Mouse (Mus musculus) splenic B cell, adult 2 months (primary cell): Measurements from ENCODE around the gene Glrx.
"Not testable (repeated sequence)": the region's sequence is repeated elsewhere in the genome, so short reads cannot be mapped to it uniquely, and the experiment has no call there.

Experiments
- DNase-seq: peaks from one replicate; pipeline ENCODE4 v3.0.0-alpha.2; 2011; ENCODE audit warnings: low read depth, low spot score
- H3K27me3 ChIP-seq: 2 replicates; pipeline ENCODE4 v1.6.1; 2012; ENCODE audit warnings: mild to moderate bottlenecking, low read length, moderate library complexity, mixed read lengths; ENCODE audit not compliant: control insufficient read depth, poor library complexity, insufficient read depth, severe bottlenecking
- H3K36me3 ChIP-seq: 2 replicates; pipeline ENCODE4 v1.6.1; 2012; ENCODE audit warnings: mild to moderate bottlenecking, low read length, moderate library complexity, mixed read lengths; ENCODE audit not compliant: control insufficient read depth, poor library complexity, insufficient read depth, severe bottlenecking

Glrx gene

DNA sequence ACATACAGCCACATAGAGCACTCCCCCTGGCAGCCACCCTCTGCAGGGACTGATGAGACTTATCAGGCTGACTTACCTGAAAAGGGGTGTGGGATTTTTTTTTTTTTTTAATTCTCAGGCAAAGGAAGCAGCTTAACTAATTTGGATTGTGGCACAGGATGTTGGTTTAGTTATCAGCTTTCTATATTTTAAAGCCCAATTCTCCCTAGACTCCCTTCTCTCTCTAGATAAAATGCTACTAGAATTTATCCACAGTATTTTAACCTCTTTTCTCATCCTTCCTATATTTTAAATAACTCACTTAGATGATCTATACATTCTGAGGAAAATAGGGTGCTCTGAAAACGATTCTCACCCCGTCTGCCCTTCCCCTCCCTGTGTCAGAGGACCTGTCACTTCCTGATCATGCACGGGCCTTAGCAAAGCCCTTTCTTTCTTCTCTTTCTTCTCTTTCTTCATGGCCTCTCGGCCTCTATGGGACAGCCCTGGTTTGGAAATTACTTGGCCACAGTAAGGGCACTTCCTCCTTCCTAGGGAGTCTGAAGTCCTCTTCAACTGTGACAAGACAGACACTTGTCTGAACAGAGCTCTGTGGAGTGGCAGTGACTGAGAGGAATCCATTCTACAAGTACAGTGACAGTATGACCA, 6.0 kb downstream of the Glrx start:
- Histone ChIP-seq H3K27me3 (no peaks in the 10 kb centered on the region), H3K36me3 (no peaks in the 10 kb centered on the region)
- peak; percentile 27 for DNase-seq

GRCm38 (mm10) chr13:75847027-75847426, 7.4 kb downstream of the Glrx start:
- DNase-seq: no peak
- Histone ChIP-seq H3K27me3 (no peaks in the 10 kb centered on the region), H3K36me3 (no peaks in the 10 kb centered on the region)

DNA sequence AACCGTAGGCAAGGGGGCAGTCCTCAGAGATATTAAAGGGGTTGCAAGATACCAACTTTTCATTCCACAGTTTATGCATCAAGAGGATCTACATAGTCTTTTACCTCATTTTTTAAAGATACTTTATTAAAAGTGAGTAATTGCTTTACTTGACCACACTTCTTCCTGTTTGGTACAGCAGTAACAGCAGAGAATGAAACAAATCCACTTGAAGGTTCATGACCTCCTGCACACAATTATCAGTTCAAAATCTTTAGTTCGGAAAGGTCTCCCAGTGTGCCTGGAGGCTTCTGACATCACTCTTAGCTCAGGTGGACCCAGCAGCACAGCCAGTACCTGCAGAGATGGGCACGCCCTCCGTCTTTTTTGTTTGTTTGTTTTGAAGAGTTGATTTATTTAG, 12.4 kb downstream of the Glrx start:
- Histone ChIP-seq H3K27me3 (no peaks in the 10 kb centered on the region), H3K36me3 (no peaks in the 10 kb centered on the region)
- DNase-seq: no peak

DNA sequence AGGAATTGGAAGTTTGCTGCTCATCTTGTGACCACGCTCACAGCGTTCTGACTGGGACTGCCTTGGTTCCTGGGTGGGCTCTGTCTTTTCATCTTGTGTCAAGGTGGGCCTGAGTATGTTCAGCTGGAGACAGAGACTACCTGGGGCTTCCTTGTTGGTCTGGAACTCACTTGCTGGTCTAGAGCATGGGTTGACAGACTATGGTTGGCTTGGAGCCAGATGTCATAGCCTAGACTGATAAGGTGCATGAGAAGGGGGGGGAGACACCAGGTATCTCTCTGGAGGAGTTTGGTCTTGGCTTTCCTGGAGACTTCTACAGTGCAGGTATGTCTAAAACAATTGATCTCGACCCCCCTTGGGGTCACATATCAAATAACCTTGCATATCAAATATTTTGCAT, 13.4 kb downstream of the Glrx start:
- no peaks in the 10 kb centered on the region for H3K36me3 ChIP-seq
- no peak for DNase-seq
- H3K27me3 ChIP-seq: no peaks in the 10 kb centered on the region

DNA sequence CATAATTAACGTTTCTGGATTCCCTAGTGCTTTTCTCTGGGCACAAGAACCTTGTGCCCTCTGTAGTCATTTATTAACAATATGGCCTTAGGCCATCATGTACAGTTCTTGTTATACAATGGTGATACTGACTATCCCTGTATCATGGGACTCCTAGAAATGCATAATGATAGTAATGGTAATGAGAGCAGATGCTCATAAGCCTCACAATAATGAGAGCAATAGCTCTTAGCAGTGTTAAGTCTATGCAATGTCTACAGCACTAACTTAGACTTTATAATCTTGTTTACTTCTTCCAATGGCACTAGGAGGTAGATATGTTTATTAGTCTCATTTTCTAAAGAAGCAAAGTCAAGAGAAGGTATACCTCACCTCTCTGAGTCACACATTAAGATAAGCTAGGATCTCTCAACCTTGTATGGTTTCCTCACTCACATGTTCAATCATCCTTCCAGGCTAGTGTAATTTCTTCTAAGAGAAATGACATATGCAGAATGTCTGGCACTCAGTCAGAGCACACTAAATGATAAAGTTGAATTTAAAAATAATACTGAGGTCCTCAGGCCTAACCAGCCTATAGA, 19.7 kb downstream of the Glrx start:
- DNase-seq: no peak
- H3K27me3 ChIP-seq: no peaks in the 10 kb centered on the region
- no peaks in the 10 kb centered on the region for H3K36me3 ChIP-seq

DNA sequence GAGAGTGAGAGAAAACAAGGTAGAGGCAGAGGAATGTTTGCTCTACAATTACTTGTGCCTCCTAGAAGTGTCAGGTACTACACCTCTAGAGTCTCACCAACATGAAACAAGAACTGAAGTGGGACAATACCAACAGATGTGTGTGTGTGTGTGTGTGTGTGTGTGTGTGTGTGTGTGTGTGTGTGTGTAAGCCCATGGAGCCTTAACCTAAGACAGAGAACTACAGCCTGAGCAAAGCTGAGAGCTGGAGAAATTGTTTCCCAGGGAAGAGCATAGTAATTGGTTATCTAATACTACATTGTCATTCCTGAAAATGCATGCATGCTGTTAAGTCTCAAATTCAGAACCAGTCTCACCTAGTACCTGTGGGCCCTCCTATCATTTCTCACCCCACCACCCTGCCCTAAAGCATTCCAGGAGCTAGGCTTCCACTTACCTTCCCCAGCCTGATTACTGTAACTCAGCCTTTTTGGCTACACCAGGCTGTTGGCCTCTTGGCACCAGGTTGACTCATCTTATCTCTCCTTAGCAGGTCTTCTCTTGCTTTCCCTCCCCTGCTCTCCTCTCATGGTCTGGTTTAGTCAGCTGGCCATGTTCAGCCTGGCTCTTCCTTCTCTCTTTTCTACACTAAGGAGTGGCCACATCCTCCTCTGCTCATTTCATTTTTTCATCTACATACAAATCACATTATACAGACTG, 26.0 kb downstream of the Glrx start:
- H3K36me3 ChIP-seq: no peaks in the 10 kb centered on the region
- DNase-seq: no peak
- no peaks in the 10 kb centered on the region for H3K27me3 ChIP-seq

DNA sequence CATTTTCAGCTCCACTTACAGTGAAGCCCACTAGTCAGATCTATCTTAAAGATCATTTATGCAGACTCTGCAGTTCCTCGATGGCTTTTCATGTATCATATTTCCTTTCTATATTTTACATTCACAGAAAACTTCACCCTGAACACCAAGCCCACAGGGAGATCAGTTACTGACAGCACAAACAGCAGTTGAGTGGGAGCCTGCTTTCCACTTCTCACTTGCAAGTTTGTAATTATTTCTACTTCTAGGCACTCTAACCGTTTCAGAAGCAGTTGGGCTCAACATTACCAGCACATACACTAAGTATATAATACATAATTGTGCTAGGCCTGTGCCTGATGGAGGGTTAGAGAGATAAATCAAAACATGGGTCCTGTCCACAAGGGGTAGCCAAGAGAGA, 28.2 kb downstream of the Glrx start:
- no peaks in the 10 kb centered on the region for H3K36me3 ChIP-seq
- no peaks in the 10 kb centered on the region for H3K27me3 ChIP-seq
- no peak for DNase-seq

DNA sequence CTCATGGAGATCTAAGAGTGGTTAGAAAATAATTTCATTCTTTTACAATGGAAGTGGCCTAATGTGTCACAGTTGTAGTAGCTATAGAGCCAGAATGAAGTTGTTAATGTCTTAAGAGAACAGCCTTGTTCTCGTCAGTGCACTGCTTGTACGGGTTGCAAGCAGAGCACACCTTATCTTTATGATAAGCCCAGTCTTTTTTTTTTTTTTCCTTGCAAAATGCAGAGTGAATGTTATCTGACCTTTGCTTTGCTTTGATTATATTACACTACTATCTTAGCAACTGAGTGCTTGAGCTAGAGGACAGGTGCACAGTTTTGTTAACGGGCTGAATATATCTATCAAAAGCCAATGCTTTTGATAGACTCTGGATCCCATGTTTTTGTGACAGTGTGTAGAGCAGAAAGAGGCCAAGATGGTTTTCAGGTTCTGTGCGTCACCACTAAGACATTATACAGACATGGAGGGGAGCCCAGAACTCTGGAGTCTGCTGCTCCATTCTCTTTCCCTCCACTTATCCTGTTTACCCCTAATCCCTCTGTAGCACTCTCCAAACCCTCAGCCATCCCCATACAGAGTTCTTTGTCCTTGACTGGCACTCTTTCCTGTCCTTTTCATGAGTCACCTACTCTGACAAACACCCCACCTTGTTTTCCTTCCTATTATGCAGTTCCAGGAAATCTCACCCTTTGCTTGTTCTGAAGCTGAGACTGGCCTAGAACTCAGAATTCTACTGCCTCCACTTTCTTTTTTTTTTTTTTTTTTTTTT, 35.1 kb downstream of the Glrx start:
- Histone ChIP-seq H3K36me3 (no peaks in the 10 kb centered on the region), H3K27me3 (no peaks in the 10 kb centered on the region)
- no peak for DNase-seq

- not testable (repeated sequence) for H3K36me3 ChIP-seq, DNase-seq, H3K27me3 ChIP-seq
These were observed 36.5 kb downstream of the Glrx start for GRCm38 (mm10) chr13:75876188-75876587.

GRCm38 (mm10) chr13:75876592-75876991, 36.9 kb downstream of the Glrx start:
- DNase-seq: no peak
- H3K27me3 ChIP-seq: no peaks in the 10 kb centered on the region
- H3K36me3 ChIP-seq: no peaks in the 10 kb centered on the region

- Histone ChIP-seq H3K36me3 (no peaks in the 10 kb centered on the region), H3K27me3 (no peaks in the 10 kb centered on the region)
- DNase-seq: peak; percentile 69
These were observed 38.2 kb downstream of the Glrx start for GRCm38 (mm10) chr13:75877907-75878306.

DNA sequence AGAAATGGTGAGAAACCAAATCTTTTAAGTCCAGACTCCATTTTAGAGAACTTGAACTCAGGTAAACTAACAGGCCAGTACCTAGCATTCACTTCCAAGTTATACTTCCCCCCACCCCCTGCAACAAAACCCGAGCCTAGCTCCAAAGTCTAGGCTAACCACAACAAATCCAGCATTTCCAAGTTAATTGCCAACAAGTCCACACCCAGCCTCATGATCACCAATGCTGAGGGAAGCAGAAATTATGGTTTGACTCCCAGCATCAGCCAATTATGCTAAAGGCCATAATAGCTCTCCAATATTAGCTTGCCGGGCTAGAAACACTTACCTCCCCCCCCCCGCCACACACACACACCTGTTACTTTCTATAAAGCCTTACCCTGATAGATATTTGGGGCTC, 40.1 kb downstream of the Glrx start:
- Histone ChIP-seq H3K36me3 (no peaks in the 10 kb centered on the region), H3K27me3 (no peaks in the 10 kb centered on the region)
- DNase-seq: no peak

DNA sequence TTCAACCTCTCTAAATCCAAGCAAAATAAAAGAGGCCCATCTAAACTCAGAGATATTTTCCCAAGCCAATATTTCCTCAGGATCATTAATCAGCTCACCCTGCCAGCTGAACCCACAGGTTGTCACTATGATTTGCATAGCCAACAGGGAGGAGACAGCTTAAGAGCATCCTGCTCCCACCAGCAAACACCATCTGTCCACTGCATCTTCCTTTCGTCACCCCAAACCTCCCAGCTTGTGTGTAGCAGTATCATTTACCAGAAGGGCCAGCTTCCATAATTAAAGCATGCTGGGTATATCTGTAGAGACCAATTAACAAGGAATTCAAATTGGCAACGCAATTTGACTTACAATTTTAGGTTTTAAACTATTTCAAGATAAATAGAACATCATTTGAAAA, 40.8 kb downstream of the Glrx start:
- DNase-seq: no peak
- Histone ChIP-seq H3K27me3 (no peaks in the 10 kb centered on the region), H3K36me3 (no peaks in the 10 kb centered on the region)

DNA sequence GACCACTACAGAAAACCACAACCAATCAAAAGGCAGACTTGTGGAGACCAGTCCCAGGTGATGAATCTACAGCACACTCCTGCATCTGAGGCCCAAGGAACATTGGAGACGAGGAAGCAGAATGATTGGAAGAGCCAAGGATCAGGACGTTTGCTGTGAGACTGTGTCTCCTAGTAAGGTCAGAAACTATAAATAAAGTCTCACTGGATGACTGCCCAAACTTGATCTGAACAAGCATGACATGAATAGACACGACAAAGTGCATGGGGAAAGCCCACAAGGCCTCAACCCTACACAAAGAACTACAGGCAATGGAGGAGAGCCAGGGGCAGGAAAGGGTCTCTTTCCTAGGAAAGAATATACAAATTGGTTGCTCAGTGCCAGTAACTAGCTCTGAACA, 44.1 kb downstream of the Glrx start:
- Histone ChIP-seq H3K27me3 (no peaks in the 10 kb centered on the region), H3K36me3 (no peaks in the 10 kb centered on the region)
- DNase-seq: no peak

GRCm38 (mm10) chr13:75891868-75892267, 52.2 kb downstream of the Glrx start:
- DNase-seq: no peak
- Histone ChIP-seq H3K27me3 (no peaks in the 10 kb centered on the region; the same call in 1 of the 2 replicates), H3K36me3 (no peaks in the 10 kb centered on the region)
